Mouse (Mus musculus) lung, adult 18-20 months (tissue): ENCODE measurements around the gene Rgs21.

Source experiments
- DNase-seq, 2 experiments: peaks; one replicate each; pipeline ENCODE4 v3.0.0; 2022; ENCODE audit warnings: mixed read lengths in 2 of 2

Rgs21 gene

GRCm38 (mm10) chr1:144567567-144567966 is at the start of gene Rgs21:
Rgs21 (minus strand) TSS chr1:144567667.
- no peak for DNase-seq

- no peak for DNase-seq
Measured at GRCm38 (mm10) chr1:144604071-144604470, 36.6 kb upstream of the Rgs21 start.

GRCm38 (mm10) chr1:144602987-144603386 is 35.5 kb upstream of the Rgs21 start:
- no peak for DNase-seq

- DNase-seq, result no peak
Measured at GRCm38 (mm10) chr1:144579321-144579720, 11.9 kb upstream of the Rgs21 start.

- no peak for DNase-seq
Measured at GRCm38 (mm10) chr1:144572972-144573371, 5.5 kb upstream of the Rgs21 start.

- no peak for DNase-seq
Measured at GRCm38 (mm10) chr1:144569905-144570304, 2.4 kb upstream of the Rgs21 start.

- DNase-seq, result no peak
Measured at GRCm38 (mm10) chr1:144545142-144545541, 22.3 kb downstream of the Rgs21 start.

GRCm38 (mm10) chr1:144544497-144544961 is 22.9 kb downstream of the Rgs21 start:
- no peak for DNase-seq

GRCm38 (mm10) chr1:144531746-144532145 is 35.7 kb downstream of the Rgs21 start:
- DNase-seq, result no peak

- DNase-seq, result no peak
Measured at GRCm38 (mm10) chr1:144517878-144518426, 49.5 kb downstream of the Rgs21 start.

- DNase-seq, result no peak
Measured at GRCm38 (mm10) chr1:144502241-144502640, 65.2 kb downstream of the Rgs21 start.

- DNase-seq, result no peak
Measured at GRCm38 (mm10) chr1:144500423-144500822, 67.0 kb downstream of the Rgs21 start.

GRCm38 (mm10) chr1:144499719-144500118 is 67.7 kb downstream of the Rgs21 start:
- no peak for DNase-seq

- no peak for DNase-seq
Measured at GRCm38 (mm10) chr1:144498725-144499124, 68.7 kb downstream of the Rgs21 start.

GRCm38 (mm10) chr1:144498051-144498450 is 69.4 kb downstream of the Rgs21 start:
- DNase-seq, result no peak

GRCm38 (mm10) chr1:144493336-144493735 is 74.1 kb downstream of the Rgs21 start:
- DNase-seq, result no peak

GRCm38 (mm10) chr1:144488223-144488835 is 79.1 kb downstream of the Rgs21 start:
- DNase-seq, result no peak
